Mouse (Mus musculus) kidney, adult 11 months (tissue): Measurements from ENCODE around the gene Crispld2.

Experiments used
- DNase-seq: peaks from one replicate; pipeline ENCODE4 v3.0.0; 2022

Gene Crispld2

DNA sequence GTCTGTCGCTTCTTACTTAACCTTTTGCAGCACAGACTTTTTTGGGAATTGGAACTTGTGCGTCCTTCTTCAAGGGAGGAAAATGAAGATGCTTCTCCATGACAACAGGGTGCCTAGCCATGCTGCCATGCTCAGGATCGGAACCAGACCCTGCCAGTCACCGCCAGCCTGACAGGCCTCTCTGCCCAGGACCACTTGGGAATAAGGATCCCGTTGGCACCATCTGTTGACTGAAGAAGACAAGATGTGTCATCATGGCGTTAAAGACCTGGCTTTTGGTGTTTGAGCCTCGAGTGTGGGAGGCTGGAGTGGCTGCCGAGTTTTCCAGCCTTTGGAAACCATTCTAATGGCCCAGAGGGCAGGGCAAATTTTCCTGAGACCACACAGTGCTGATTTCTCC, 45.4 kb downstream of the Crispld2 start:
- DNase-seq: no peak

DNA sequence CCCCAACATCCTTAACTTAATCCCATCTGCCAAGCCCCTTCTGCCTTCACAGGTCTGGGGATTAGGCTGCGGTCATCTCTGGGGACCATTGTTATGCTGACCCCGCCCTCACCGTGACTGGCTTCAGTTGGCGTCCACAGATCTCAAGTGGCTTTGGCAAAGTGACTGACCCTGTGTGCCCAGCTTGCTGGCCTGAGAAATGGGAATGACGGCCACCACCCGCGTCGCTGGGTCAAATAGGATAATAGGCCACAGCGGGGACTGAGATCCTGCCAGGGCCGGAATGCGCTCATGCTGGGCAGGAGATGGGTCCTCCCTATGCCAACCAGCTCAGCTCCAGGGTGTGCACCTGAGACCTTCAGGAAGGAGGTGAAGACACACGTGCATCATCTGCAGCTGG, 46.5 kb downstream of the Crispld2 start:
- DNase-seq: no peak

DNA sequence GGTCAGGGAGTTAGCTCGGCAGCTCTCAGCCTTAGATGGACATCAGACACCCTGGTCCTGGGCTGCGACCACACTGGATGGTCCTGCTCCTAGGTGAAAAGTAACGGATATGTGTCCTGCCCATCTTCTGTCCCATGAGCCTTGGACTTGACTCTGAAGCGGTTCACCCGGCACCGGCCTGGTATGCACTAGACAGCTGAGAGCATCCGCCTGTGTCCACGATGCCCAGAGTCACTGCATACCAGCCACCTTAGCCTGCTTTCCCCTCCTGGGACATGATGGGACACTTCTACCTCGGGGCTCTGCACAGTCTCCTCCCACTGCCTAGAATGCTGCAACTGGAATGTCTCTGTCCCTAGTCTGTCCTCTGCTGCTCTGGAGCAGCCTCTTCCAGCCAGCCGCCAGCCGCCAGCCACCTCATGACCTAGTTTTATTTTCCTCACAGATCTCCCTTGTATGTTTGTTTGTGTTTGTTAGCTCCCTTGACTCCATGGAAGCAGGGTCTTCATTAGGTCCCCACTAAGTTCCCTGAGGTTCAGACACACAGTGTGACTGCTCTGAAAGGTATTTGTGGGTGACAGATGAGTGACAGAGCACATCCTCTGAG, 47.2 kb downstream of the Crispld2 start:
- DNase-seq: no peak

DNA sequence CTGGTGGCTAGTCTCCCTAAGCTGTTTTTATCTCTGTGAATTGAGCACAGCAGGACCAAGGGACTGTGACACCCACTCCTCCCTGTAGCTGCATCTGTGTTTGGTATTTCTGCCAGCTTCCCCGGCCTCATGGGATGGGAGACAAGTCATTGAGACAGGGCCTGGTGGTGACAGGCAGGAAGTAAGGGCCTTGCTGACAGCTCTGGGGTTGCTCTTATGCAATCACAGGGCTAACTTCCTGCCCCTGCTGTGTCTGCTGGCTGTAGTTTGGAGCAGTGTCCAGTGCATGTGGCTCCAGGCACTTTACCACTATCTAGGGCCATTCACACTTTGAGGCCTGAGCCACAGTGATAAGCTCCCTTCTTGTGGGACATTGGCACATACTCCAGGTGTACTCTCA, 48.6 kb downstream of the Crispld2 start:
- DNase-seq: peak; percentile 52

DNA sequence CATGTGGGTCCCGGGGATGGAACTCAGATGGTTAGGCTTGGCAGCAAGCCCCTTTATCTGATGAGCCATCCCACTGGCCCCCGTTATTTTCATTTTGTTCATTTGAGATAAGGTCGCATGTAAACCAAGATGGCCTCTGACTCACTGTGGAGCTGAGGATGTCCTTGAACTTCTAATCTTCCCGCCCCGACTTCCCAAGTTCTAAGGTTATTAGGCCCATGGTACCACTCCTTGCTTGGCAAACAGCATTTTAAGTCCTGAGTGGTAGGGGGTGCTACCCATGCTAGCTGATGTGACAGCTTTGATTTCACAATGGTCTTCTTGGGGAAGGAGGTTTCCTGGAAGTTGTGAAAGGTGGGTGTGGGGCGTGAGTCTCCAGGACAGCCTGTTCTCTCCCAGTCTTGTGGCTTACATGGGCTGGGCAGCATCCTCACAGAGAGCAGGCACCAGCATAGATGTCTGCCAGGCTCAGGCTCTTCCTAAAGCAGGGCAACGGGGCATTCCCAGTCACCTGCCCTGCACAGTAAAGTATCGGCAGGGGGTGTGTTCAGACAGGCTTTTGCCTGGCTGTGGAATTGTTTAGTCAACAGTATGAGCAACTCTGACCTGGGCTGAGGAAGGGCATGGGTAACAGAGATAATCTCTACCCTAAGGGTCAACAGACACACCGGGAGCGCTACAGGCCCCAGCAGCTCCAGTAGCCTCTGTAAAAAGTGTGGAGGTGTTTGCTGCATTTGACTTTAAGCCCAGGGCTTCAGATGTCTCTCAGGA, 50.5 kb downstream of the Crispld2 start:
- no peak for DNase-seq

DNA sequence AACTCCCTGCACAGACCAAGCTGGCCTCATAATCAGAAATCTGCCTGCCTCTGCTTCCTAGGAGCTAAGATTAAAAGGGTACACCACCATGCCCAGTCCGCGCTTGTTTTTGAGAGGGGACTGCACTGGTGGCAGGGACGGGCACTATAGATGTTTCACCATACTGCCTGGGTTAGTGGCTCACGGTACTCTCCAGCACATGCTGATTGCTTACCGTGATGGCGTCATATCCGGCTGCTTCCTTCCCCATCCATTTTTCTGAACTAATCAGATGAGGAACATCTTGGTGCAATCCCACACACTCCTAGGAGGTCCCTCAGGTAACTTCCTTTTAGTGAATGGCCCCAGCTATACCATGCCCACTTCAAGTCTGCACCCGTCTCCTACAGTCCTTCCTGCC, 52.7 kb downstream of the Crispld2 start:
- no peak for DNase-seq

DNA sequence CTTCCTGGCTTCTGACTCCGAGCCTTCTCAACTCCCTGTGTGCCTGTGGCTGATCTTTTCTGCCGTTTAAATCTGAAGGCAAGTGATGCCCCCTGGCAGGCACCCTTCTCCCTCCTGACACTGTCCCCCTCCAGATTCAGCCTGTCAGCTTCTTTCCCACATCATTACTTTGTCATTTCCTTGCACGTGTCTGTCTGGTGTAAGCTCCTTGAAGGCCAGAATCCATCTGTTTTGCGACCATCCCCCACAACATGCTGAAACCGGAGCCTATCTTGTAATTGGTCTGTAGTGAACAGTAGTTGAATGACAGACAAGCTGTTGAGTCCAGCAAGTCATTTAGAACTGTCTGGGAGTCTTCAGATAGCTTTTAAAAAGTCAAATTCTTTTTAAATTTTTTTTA, 53.2 kb downstream of the Crispld2 start:
- DNase-seq: no peak

DNA sequence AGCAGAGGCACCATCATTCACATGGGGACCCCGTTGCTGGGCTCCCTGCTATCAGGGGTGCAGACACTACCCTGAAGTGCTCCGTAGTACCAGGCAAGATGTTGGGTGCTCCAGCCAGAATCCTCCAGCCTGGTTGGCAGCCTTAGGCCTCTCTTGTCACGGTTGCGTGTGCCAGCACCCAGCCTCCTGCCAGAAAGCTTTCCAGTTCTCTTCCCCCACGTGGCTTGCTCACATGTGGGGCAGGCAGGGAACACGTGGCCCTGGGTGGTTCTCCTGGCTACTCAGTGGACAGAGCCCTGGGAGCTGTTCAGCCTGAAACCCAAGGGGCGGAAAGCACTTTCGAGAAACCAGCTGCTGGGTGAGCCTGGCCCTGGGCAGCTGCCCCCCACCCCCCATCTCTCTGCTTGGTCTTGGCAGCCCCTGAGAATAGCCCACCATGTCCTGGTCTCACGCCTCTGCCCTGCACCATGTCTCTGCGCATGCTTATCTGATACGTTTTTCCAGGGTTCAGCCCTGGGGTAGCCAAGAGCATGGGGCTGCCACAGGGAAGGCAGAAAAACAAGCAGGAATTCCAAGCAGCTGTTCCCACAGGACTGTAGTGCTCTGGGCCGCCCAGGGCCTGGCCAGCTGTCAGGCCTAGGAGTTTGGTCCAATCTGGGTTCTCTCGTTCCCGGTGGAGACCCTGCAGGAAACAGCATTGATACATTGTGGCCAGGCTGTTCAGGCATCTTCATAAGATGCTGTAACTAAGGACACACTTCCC, 54.2 kb downstream of the Crispld2 start:
- peak; percentile 97 for DNase-seq

DNA sequence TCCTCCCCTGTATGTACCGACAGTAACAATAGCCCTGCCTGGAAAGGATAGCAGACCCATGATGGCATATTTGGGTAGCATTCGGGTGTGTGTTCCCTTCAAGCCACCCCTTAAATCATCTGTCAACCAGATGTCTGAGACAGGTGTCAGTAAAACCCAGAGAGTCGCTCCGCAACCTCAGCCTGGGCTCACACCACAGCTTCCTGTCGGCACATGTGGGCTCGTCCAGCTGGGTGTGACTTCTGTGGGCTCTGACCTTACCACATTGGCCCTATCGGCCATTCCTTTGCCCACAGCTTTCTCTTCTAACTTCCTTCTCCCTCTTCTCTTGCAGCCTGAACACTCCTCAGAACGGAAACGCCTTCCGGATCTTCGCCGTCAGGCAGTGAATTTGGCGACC, 57.7 kb downstream of the Crispld2 start:
- DNase-seq: no peak

DNA sequence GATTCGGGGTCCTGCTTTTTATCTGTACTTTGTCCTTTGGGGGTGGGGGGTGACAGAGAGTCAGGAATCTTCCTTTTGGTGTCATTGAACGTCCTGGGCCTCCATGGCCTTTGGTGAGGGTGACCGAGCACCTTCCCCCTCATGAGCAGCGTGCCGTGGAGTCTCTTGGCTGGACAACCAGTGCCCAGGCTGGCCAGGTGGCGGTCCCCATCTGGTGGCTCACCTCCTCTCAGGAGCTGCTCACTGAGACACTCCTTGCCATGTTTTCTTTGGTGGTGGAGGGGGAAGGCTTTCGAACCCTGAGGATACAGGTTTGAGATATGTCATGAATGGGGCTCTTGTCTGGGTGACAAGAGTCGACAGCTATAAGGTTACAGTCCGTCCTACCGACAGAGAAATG, 58.1 kb downstream of the Crispld2 start:
- DNase-seq: no peak

DNA sequence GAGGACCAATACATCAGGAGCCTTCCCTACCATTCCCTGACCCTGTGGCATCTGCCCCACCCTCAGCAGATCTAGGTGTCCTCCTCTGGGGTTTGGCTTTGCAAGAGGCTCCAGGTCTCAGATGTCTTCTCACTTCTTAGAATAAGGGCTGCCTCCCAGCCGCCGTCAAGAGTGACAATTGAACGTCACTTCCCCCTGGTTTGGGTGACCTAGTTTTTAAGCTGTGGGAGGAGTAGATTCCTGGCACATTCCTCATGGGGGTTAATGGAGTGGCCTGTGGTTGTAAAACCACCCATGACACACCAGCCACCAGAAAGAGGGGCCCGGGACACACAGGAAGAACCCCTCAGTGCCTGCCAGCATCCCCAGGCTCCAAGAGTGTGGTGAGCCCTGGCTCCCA, 58.8 kb downstream of the Crispld2 start:
- peak; percentile 47 for DNase-seq

DNA sequence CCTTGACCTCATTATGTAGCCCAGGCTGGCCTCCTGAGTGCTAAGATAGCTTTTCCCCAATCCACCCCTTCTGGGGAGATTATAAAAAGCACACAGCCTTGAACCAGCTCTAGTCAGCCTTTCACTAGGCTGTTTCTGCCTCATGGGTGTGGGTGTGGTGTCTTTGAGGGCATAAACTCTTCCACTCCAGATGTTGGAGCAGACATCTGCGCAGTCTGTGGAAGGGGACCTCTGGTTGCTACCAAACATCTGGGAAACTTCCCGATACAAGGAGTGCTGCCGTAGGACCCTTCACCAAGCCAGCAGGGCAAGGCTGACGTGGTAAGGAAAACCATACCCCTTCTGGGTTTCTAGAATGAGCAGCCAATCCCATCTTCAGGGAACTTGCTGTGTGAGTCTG, 59.7 kb downstream of the Crispld2 start:
- no peak for DNase-seq

DNA sequence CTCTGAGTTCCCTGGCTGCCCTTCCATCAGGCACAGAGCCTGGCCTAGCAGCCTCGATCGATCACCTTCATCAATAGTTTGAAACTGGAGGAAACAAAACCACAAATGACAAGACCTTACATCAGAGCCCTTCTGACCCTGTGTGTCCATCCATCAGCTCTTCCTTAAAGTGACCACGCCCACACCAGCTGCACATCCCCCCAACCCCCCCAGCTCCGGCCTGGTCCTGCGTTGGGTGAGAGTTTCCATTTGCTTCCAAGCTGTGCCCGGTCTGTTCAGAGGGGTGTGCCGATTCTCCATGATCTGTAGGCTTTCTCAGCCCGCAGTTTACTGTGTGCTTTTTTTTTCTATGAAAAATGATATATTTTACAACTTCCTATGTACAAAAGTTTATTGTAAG, 60.1 kb downstream of the Crispld2 start:
- no peak for DNase-seq

DNA sequence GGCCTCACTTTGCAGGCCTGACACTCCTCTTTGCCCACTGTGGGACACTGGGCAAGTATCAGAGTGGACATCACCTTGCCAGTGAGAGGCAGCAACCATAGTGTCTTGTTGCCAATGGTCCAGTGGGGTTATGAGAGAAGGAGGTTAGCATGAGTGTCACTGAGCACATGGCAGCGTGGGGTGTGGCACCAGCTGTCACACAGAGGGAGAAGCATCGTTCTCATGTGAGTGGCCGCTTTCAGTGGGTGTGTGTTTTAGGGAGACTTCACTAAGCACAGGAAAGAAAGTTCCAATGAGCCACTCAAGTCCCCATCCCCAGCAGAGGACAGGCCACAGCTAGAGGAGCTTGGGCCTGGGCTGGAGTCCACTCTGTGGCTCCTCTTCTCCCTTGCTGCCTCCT, 62.6 kb downstream of the Crispld2 start:
- no peak for DNase-seq

DNA sequence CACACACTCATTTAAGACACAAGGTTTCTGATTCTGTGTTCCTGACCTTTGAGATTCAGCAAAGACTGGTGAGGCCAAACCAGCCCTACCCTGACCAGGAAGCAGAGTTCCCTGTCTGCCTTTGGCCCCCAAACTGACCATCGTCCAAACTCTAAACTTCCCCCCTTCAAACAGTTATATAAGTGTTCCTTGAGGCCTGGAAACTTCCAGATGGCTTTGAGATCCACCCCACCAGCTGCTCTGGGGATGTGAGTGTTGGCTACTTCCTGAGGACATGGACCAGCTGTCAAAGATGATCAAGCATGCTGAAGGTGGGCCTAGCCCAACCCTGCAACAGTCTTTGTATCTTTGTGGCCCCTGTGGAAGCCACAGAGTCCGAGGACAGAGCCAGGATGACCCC, 64.8 kb downstream of the Crispld2 start:
- DNase-seq: peak; percentile 53

DNA sequence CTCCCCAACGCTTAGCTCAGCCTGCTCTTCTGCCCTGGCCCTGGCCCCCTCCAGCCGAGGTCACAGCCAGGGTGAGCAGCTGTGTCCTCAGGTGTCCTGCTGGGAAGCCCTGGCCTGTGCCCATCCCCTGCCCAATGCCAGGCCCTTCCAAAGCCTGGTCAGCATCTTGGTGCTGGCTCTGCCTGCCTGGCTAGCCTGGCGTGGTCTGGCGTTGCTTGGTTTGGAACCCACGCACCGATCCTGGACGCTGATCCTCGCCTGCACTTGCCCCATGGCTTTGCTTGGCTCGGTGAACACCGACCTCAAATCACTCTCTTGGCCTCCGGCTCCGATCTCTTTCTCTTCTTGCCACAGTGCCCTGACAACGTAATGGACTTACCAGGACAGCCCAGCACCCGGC, 70.5 kb downstream of the Crispld2 start:
- no peak for DNase-seq

DNA sequence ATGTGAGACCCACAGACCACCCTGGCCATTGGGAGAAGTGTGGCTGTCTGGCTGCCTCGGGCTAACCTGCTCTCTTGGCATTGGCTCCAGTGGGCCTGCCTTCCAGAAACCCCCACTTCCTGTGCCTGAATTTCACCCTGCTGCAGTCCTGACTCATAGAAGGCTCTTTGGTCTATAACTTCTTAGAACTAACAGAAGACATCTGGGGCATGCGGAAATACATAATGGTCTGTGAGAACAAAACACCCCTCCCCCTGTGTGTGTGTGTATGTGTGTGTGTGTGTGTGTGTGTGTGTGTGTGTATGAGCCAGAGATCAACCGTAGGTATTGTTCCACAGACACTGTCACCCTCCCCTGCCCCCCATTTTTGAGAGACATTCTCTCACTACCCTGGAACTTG, 71.1 kb downstream of the Crispld2 start:
- no peak for DNase-seq

DNA sequence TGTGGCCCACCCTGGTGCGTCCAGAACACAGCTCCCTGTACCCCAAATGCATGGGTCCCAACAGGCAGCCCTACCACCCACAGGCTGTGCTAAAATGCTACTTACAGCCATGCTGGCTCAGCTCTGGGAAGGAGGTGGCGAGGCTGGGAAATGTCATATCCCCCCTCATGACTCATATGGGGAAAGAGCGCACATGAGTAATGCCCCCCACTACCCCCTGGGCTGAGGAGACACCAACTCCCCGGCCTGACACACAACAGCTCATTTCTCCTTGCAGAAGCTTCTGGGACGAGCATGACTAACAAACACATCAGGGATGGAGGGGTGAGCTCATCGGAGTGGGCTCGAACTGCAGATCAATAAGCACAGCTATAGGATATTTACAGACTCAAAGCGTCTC, 73.4 kb downstream of the Crispld2 start:
- no peak for DNase-seq

DNA sequence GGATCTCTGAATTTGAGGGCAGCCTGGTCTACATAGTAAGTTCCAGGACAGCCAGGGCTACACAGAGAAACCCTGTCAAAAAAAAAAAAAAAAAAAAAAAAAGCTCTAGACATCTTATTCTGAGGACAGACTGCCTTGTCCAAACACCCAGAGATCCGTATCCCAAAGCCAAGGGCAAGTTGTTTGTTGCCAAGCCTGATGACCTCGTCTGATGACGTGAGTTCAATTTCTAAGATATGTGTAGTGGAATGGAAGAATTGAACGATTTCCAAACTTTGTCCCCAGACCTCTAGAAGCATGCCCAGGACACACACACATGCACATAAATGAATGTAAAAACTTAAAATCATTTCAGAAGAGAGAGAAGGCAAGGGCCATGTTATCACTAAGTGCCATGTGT, 74.0 kb downstream of the Crispld2 start:
- no peak for DNase-seq

DNA sequence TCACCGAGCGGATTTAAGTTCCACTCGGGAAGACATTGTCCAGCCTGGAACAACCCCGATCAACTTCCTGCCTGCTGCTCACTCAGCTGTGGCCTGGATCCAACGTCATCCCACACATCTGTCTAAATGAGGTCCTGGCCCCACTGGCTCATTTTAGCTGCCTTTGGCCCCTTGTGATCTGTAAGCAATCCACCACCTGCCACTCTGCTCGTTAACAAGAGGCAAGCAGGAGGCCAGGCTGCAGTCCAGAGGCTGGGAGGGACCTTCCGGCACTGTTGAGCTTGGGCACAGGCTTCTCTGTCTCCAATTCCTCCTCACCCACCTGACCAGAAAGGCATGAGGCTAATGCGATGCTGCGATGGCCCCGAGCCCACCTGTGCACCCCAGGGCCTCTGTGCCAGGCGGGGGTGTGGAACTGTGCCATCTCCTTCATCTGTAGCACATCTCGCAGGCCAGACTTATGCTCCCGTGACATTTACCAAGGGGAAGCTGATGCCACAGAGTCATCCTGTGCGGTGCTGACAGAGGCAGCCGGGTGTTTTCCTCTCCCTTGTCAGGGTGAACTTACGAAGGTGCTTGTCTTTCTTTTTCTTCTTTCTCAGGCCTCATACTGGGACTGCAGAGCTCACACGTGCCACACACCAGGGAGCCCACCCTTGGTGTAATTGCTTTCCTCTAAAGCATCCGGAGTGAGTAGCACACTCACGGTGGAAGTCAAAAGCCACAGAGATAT, 75.9 kb downstream of the Crispld2 start:
- DNase-seq: peak; percentile 80

DNA sequence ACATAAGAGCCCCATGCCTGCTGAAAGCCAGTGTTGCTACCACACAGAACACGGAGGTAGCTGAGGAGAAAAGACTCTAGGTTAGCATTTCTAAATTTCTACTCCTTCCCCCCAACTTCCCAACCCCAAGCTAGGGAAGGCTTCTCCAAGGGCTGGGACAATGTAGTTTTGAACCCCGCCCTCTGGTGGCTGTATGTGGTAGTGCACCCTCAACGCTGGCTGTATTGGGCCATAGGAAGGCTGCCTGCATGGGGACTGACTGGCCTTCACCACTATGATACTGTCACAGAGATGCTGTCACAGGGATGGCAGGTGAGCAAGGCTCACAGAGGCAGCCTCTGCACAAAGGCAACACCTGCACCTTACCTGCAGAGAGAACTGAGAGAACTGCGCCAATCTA, 79.4 kb downstream of the Crispld2 start:
- peak; percentile 74 for DNase-seq

DNA sequence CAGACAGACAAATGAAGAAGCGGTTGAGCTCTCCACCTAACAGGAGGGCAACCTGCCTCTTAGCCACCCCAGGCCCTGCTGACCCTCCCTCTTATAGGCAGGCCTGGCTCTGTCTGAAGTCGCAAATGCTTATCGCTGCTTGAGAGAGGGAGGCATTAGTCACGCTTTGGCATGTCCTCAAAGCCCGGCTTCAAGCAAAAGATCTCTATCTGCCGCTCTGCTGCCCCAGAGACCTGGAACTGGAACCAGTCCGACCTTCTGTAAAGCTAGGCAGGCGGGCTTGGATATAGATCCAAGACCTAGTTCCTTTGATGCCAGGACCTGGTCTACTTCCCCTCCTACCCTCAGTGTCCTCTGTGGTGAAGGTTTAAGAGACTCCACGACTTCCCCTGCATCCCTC, 80.0 kb downstream of the Crispld2 start:
- peak; percentile 24 for DNase-seq

DNA sequence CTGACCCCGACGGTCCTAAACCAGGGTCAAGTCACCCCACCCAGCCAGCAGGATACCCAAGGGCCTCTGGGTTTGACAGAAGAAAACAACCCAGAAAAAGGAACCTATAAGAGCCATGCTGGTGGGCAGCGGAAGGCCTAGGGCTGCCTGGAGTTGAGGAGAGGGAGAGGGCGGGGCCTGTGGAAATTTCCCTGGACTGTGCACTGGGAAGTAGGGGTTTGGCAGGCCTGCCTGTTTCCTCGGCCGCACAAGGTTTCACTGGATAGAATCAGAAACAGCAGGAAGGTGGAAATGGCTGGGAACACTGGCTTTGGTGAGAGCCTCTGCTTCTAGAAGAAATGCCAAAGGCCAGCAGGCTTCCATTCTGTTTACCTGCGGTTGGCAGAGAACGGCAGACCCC, 80.6 kb downstream of the Crispld2 start:
- peak; percentile 38 for DNase-seq

DNA sequence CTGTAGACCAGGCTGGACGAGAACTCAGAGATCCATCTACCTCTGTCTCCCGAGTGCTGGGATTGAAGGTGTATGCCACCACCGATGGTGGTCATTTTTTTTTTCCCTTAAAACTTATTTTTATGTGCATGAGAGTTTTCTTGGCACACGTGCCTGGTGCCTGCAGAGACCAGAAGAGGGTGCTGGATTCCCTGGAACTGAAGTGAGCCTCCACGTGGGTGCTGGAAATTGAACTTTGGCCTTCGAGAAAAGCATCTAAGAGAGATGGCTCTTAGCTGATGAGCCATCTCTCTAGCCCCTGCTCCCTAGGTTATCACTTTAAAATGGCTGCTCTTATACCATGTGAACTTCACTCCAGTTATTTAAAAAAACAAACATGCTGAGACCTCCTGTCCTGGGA, 82.3 kb downstream of the Crispld2 start:
- peak; percentile 54 for DNase-seq
